Comparison of ENCODE assay signal across 9 mouse cellular contexts in genomic region chr19:42272003-42272963, GRCm38 (mm10). TPM values are rescaled to one million over a fixed set of nuclear protein-coding genes. Genes with fewer than 3 reads are reported as not detected.
DNase-seq lines count a peak whose midpoint lies in the region; ATAC-seq and TF ChIP-seq lines count a peak whose summit lies in the region.
"Had no signal": no experiment of that assay in that cellular context is flagged by ENCODE, and none has a peak within 500 bp of the region (broad histone marks: within the 10 kb centered on the region; RNA-seq: fewer than 3 reads in every experiment).

No protein-coding gene starts in this region.

- no peaks in the 10 kb centered on the region for H3K36me3 ChIP-seq in ES-Bruce4 (ENCODE audit: control insufficient read depth, insufficient read depth, low read length, poor library complexity, severe bottlenecking)
- H3K36me3 ChIP-seq: limb, embryonic 15.5 days had no signal

- no peak for TF ChIP-seq EP300 in ES-Bruce4 (IDR thresholded peaks at IDR 0.05; ENCODE audit: insufficient read depth, low read depth, low read length)

- H3K27me3 ChIP-seq in ES-Bruce4 (ENCODE audit: control insufficient read depth, insufficient read depth, low read length, poor library complexity, severe bottlenecking) = no peaks in the 10 kb centered on the region

- H3K9ac ChIP-seq in ES-Bruce4 (ENCODE audit: low read depth, poor library complexity, severe bottlenecking) = no peak overlapping the region
- H3K9ac ChIP-seq: limb, embryonic 15.5 days had no signal

- H3K9me3 ChIP-seq in ES-Bruce4 (replicated peaks; ENCODE audit: control insufficient read depth, insufficient read depth, low read length, poor library complexity, severe bottlenecking) = no peaks in the 10 kb centered on the region
- H3K9me3 ChIP-seq: limb, embryonic 15.5 days had no signal

- TF ChIP-seq POLR2A in ES-Bruce4 (IDR thresholded peaks at IDR 0.05; ENCODE audit: insufficient read depth, low read length) = no peak

- peak; percentile 50 for TF ChIP-seq CTCF in ES-Bruce4 (IDR thresholded peaks at IDR 0.05; ENCODE audit: low read depth, low read length)

- H3K4me3 ChIP-seq in ES-Bruce4 (ENCODE audit: low read depth, low read length) = no peak overlapping the region
- H3K4me3 ChIP-seq: limb, embryonic 15.5 days had no signal

- H3K4me1 ChIP-seq in ES-Bruce4 (ENCODE audit: control insufficient read depth, insufficient read depth, low read length) = peaks cover 2% of the 10 kb centered on the region

- H3K27ac ChIP-seq in ES-Bruce4 (ENCODE audit: insufficient read depth, low read length) = no peak overlapping the region
- H3K27ac ChIP-seq: limb, embryonic 15.5 days had no signal

- peak; percentile 83 for DNase-seq in adrenal gland, postnatal 14 days
- DNase-seq in embryo, embryonic 9.5 days (ENCODE audit: extremely low spot score) = peak; percentile 75
- peak; percentile 94 for DNase-seq in layer of hippocampus, adult 9-10 months (ENCODE audit: low spot score)
- peak; percentile 47 to 73 for DNase-seq in lung, postnatal 4 days
- peak; percentile 84 for DNase-seq in right cerebral cortex, postnatal 25 days
- peak; percentile 41 to 77 for DNase-seq in urinary bladder, postnatal 4 days (ENCODE audit: low spot score in 2 of 2)

- peak; percentile 65 for ATAC-seq in granulocyte monocyte progenitor cell, adult 5-6 weeks (replicated peaks; ENCODE audit: poor library complexity, severe bottlenecking)

RNA-seq across cellular contexts. Expression of gene Golga7b, which starts 24.9 kb away (rescaled TPM):
- not detected in 2 replicates for polyA plus RNA-seq in ES-Bruce4 (2011; ENCODE audit: insufficient read depth, insufficient read length, low read depth, missing spikeins)
- total RNA-seq in adrenal gland, postnatal 14 days (2021) = 0.78 and 1.9 TPM in 2 replicates
- not detected in 2 replicates for total RNA-seq in granulocyte monocyte progenitor cell, adult 5-6 weeks (2014; fragmentation: Nextera tagmentation)
- not detected in 2 replicates for total RNA-seq in granulocyte monocyte progenitor cell, adult 5-6 weeks (2017)
